Mouse (Mus musculus): ENCODE data around the gene Golga2. TPM values are rescaled to one million over a fixed set of nuclear protein-coding genes. Genes with fewer than 3 reads are reported as not detected.

Golga2 gene
- polyA plus RNA-seq, 1 experiment from 2014 or later = 70.8 TPM

DNA sequence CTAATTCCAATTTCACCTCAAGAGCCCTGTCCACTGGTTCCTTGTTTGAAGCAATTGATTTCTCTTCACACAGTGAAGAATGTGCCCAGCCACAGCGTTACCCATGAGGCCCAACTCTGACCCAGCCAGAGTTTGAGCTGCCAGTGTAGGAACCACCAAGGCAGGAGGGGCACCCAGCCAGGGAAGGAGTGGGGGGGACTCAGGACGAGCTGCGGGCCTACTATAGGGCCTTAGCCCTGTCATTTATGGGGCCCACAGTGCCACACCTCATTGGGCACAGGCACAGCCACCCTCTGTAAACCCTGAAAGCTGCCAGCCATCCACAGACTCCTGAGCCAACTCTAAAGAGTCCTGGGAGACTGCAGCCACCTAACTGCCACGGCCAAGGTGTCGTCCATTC, 32.6 kb upstream of the Golga2 start:
- POLR2A ChIA-PET = no interaction called here
- no peaks in the 10 kb centered on the region for H3K27me3 ChIP-seq
- DNase-seq (ENCODE audit: low read depth, low spot score) (no peak), ATAC-seq (no peak)
- in situ Hi-C loops (cut with MboI; ENCODE audit: low pct_unique_long_range_greater_than_20kb) = no loop called here
- no peak for TF ChIP-seq CTCF (IDR thresholded peaks at IDR 0.05)
- CTCF ChIA-PET = no interaction called here

DNA sequence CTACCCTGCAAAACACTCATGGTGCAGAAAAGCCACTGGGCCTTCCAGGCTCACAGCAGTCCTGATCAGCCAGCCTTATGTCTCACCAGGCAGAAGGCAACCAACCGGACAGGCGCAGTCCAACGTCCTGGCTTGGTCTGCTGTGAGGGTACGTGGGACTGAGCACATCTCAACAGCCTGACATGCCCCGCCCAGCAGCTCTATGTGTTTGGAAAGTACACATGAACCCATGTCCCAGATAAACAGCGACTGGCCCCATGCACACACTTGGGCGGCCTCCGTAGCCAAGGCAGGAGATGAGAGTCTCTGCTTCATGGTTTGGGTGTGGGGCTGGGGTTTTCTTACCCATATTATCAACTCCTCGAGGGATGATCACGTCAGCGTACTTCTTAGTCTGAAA, 30.9 kb upstream of the Golga2 start:
- ATAC-seq = no peak
- no peak for DNase-seq (ENCODE audit: low read depth, low spot score)
- POLR2A ChIA-PET = no interaction called here
- no peak for TF ChIP-seq CTCF (IDR thresholded peaks at IDR 0.05)
- CTCF ChIA-PET = no interaction called here
- in situ Hi-C loops (cut with MboI; ENCODE audit: low pct_unique_long_range_greater_than_20kb) = no loop called here
- H3K27me3 ChIP-seq = no peaks in the 10 kb centered on the region

DNA sequence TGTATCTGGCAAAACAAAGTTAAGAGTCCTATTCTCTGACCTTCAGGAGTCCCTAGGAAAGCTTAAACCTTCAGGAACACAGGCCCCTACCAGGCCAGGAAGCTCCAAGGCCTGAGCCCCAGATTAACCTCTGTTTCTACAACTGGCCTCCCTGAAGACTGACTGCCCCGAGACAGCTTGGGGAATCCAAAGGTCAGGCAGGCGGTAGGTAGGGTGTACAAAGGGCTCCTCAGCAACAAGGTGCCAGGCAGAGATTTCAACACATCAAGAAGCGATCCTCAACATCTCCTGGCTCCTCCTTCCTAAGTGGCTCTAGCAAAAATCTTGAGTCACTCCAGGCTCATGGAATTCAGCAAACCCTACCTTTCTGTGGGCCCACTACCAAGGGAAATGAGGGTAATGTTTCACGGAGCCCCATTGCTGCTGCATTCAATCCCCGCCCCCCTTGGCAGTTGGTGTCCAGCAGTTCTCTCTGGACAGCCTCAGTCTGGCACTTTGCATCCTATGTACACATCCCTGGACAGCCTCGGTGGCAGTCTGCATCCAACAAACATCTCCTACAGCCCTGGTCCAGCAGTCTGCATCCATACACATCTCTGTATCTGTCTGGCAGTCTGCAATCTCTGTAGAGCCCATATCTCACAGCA, 28.2 kb upstream of the Golga2 start:
- in situ Hi-C loops (cut with MboI; ENCODE audit: low pct_unique_long_range_greater_than_20kb) = no loop called here
- TF ChIP-seq CTCF (IDR thresholded peaks at IDR 0.05) = no peak
- DNase-seq (ENCODE audit: low read depth, low spot score) = no peak

DNA sequence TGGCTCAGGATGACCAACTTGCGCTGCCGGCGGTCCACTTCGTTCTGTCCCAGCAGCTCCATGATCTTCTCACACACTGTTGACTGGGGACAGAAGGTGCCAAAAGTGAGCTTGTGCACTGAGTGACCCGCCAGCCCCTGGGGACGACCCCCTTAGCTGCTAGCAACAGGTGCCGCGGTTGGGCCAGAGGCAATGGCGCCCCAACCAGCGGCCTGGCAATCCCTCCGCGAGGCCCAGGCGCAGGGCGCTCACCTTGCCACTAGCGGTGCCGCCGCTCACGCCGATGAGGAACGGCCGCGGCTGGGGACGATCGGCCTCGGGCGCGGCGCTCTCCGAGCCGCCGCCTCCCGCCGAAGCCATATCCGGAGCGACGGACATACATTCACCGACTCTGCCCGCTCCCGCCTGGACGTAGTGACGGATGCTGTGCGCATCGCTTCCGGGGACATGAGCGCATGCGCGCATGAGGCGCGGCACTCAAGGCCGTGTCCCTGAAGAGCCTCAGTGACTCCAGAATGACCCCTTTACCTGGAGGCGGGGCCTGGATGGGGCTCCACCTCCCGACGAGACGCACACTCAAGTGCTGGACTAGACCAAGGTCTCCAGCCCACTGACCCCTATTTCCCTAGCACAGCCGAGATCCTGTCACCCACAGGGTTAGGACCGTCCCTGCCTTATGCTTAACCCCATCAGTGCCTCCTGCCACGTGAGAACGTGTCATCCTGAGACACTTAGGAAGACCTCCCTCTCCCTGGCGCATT, 27.3 kb upstream of the Golga2 start, which contains the start of gene Uck1:
Uck1 (minus strand) TSS at position 503 of the 761 bp plus-strand sequence.
- DNase-seq (ENCODE audit: low read depth, low spot score) (peak; percentile 34), ATAC-seq (peak; percentile 62)
- in situ Hi-C loops (cut with MboI; ENCODE audit: low pct_unique_long_range_greater_than_20kb) = no loop called here
- H3K27me3 ChIP-seq = no peaks in the 10 kb centered on the region
- CTCF ChIA-PET = interaction anchor here (1.1 to 1.3 kb wide), 3 partner anchors 23 to 96 kb away, joined by 3 read pairs; partner anchors contain the start of genes Golga2 and Swi5
- POLR2A ChIA-PET = interaction anchor here (1.2 kb wide), 1 partner anchor 9 kb away, joined by 3 read pairs; no protein-coding TSS in a partner anchor
- no peak for TF ChIP-seq CTCF (IDR thresholded peaks at IDR 0.05)

More for the DNA sequence above, 28.2 kb upstream of the Golga2 start:
- no peaks in the 10 kb centered on the region for H3K27me3 ChIP-seq
- no peak for ATAC-seq
- POLR2A ChIA-PET = interaction anchor here (1.2 kb wide), 1 partner anchor 8 kb away, joined by 3 read pairs; no protein-coding TSS in a partner anchor
- CTCF ChIA-PET = no interaction called here

DNA sequence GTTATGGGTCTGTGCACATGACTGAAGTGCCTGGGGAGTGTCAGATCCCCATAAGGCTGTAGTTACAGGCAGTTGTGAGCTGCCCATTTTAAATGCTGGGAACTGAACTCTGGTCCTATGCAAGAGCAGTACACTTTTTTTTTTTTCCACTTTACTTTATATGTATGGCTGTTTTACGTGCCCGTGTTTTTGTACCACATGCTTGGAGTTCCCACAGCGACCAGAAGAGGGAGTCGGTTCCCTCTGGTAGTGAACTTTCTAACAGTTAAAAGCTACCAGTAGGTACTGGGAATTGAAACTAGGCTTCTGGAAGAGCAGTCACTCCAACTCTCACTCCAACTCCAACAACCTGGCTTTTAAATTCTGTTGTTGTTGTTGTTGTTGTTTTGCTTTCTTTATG, 26.5 kb upstream of the Golga2 start:
- ATAC-seq (no peak), DNase-seq (ENCODE audit: low read depth, low spot score) (no peak)
- no peak for TF ChIP-seq CTCF (IDR thresholded peaks at IDR 0.05)
- ChIA-PET POLR2A (no interaction called here), CTCF (interaction anchor here (1.0 to 1.3 kb wide), 4 partner anchors 22 to 95 kb away, joined by 3 read pairs; partner anchors contain the start of genes Golga2 and Swi5)
- in situ Hi-C loops (cut with MboI; ENCODE audit: low pct_unique_long_range_greater_than_20kb) = no loop called here
- peaks cover 1% of the 10 kb centered on the region for H3K27me3 ChIP-seq

DNA sequence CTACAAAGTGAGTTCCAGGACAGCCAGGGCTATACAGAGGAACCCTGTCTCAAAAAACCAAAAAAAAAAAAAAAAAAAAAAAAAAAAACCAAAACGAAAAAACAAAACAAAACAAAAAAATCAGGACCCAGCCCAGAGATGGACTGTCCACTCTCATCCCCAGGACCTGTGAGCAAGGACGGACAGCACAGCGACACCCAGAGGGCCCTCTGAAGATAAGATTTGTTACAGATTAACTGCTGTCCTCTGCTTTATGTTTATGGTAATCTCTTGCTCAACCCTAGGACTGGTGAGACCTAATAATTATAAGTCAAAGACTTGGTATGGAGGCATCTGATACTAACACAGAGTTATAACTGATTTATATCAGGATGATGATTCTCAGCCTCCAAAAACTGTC, 11.4 kb upstream of the Golga2 start:
- TF ChIP-seq CTCF (IDR thresholded peaks at IDR 0.05) = no peak
- ChIA-PET POLR2A (no interaction called here), CTCF (no interaction called here)
- H3K27me3 ChIP-seq = no peaks in the 10 kb centered on the region
- in situ Hi-C loops (cut with MboI; ENCODE audit: low pct_unique_long_range_greater_than_20kb) = no loop called here
- ATAC-seq (no peak), DNase-seq (ENCODE audit: low read depth, low spot score) (no peak)

DNA sequence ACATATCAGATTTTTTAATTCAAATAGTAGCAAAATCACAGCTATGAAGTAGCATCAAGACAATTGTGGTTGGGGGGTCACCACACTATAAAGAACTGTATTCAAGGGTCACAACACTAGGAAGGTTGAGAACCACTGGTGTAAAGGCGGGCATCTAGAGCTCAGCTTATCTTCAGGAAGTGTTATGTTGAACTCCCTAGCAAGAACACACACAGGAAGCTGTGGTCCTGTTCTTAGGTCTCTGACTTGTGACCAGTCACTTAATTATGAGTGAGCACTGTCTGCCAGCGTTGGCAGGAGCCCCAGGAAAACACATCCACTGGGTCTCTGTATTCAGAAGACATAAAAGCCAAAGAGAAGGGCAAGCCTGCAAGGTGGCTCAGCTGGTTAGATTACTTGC, 4.9 kb upstream of the Golga2 start:
- ChIA-PET POLR2A (no interaction called here), CTCF (interaction anchor here (0.7 to 3.3 kb wide), 9 partner anchors 13 to 55 kb away, joined by 3 to 7 read pairs (median 3); partner anchors contain the start of gene Pomt1)
- ATAC-seq (no peak), DNase-seq (ENCODE audit: low read depth, low spot score) (no peak)
- TF ChIP-seq CTCF (IDR thresholded peaks at IDR 0.05) = no peak
- in situ Hi-C loops (cut with MboI; ENCODE audit: low pct_unique_long_range_greater_than_20kb) = no loop called here
- H3K27me3 ChIP-seq = no peaks in the 10 kb centered on the region

DNA sequence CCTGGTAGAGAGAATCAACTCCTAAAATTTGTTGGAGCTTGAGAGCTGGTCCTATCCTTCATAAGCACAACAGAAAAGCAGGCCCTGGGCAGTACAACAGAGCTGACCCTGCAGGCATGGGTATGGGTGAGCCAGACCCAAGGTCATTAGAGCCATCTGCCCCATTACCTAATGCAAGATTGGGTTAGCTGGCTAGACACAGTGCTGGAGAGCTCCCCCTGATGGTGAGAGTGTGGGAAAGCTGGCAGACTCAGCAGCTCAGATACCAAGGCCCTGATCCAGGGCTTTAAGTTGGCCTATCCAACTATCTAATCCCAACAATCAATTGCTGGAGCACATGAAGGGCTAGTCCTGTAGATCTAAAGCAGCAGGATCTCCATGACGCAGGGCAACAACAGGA, 4.5 kb upstream of the Golga2 start:
- H3K27me3 ChIP-seq = no peaks in the 10 kb centered on the region
- ChIA-PET CTCF (interaction anchor here (0.7 to 3.3 kb wide), 9 partner anchors 14 to 54 kb away, joined by 3 to 7 read pairs (median 3); partner anchors contain the start of gene Pomt1), POLR2A (no interaction called here)
- in situ Hi-C loops (cut with MboI; ENCODE audit: low pct_unique_long_range_greater_than_20kb) = no loop called here
- peak; percentile 86 for TF ChIP-seq CTCF (IDR thresholded peaks at IDR 0.05)
- DNase-seq (ENCODE audit: low read depth, low spot score) (no peak), ATAC-seq (no peak)

DNA sequence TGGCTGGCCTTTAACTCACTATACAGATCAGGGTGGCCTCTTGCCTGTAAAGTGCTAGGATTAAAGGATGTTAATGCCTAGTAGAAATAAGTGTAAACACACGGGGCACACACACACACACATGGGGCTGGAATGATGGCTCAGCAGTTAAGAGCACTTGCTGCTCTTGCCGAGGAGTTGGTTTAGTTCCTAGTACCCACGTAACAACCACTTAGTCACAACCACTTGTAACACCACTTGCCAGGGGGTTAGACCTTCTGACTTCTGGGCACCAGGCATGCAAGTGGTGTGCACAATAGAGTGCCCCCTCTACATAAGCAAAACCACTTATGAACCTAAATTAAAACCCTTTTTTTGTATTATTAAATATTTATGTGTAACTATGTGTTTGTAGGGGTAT, 3.2 kb upstream of the Golga2 start:
- in situ Hi-C loops (cut with MboI; ENCODE audit: low pct_unique_long_range_greater_than_20kb) = no loop called here
- no peaks in the 10 kb centered on the region for H3K27me3 ChIP-seq

DNA sequence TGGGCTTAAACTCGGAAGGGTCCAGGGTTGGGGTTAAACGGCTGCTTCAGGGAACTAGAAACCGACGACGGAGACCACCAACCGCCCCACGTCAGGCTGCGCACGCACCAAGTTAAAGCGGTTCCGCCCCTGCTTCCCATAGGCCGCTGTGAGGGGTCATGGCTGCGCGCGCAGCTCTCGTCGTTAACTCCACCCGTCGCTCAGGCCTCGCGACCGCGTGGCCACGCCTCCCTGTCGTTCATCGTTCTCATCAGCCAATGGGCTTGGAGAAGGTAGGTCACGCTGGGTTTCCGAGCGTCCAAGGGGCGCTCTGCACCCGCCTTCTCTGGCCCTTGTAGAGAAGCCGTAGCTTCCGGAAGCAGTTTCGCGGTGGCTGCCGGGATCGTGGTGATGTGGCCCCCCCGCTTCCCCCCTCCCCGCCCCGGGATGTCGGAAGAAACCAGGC, 761 bp downstream of the Golga2 start, which contains the start of gene Swi5:
Swi5 (minus strand) TSS at position 153 of the 445 bp plus-strand sequence.
- peak; percentile 98 for DNase-seq (ENCODE audit: low read depth, low spot score)
- ChIA-PET CTCF (interaction anchor here (1.3 to 1.5 kb wide), 2 partner anchors 20 to 27 kb away, joined by 3 read pairs; no protein-coding TSS in a partner anchor), POLR2A (no interaction called here)
- in situ Hi-C loops (cut with MboI; ENCODE audit: low pct_unique_long_range_greater_than_20kb) = loop anchor here (5.0 kb wide), 1 partner anchor 151 kb away; no protein-coding TSS in a partner anchor
- ATAC-seq = peak; percentile 93
- H3K27me3 ChIP-seq = no peaks in the 10 kb centered on the region
- TF ChIP-seq CTCF (IDR thresholded peaks at IDR 0.05) = no peak

More for the DNA sequence above, 3.2 kb upstream of the Golga2 start:
- POLR2A ChIA-PET = no interaction called here
- DNase-seq (ENCODE audit: low read depth, low spot score) = no peak
- CTCF ChIA-PET = interaction anchor here (1.4 to 3.3 kb wide), 3 partner anchors 9 to 24 kb away, joined by 3 to 7 read pairs (median 4); no protein-coding TSS in a partner anchor
- no peak for TF ChIP-seq CTCF (IDR thresholded peaks at IDR 0.05)
- no peak for ATAC-seq
